Mouse (Mus musculus): ENCODE measurements at regions not wholly inside any gene's neighbourhood (a gene's known extent, or its start where the extent isn't known, plus 50 kb on each side); places are given as distances from the start of the nearest gene placed in this dataset.
"Not testable (repeated sequence)": the region's sequence is repeated elsewhere in the genome, so short reads cannot be mapped to it uniquely, and the experiment has no call there.

- DNase-seq; intact Hi-C loops (cut with DNase I): not testable (repeated sequence)
Observed at GRCm38 (mm10) chr12:29048596-29048995, 297.0 kb downstream of the Eipr1 start.

- intact Hi-C loops (cut with DNase I) = no loop called here
- no peak for DNase-seq
Observed at GRCm38 (mm10) chr12:29049105-29049511, 297.5 kb downstream of the Eipr1 start.

GRCm38 (mm10) chr12:29049801-29050200 is 298.2 kb downstream of the Eipr1 start:
- DNase-seq = no peak
- intact Hi-C loops (cut with DNase I) = no loop called here

- DNase-seq = no peak
- intact Hi-C loops (cut with DNase I) = no loop called here
Observed at GRCm38 (mm10) chr12:29050516-29051251, 299.1 kb downstream of the Eipr1 start.

- DNase-seq = no peak
- intact Hi-C loops (cut with DNase I) = no loop called here
Observed at GRCm38 (mm10) chr12:29054367-29054766, 302.8 kb downstream of the Eipr1 start.

GRCm38 (mm10) chr12:29062025-29062637 is 310.5 kb downstream of the Eipr1 start:
- intact Hi-C loops (cut with DNase I) = no loop called here
- DNase-seq = no peak

GRCm38 (mm10) chr12:29062801-29063200 is 311.2 kb downstream of the Eipr1 start:
- no peak for DNase-seq
- intact Hi-C loops (cut with DNase I) = no loop called here

GRCm38 (mm10) chr12:29068180-29068579 is 316.6 kb downstream of the Eipr1 start:
- DNase-seq = no peak
- intact Hi-C loops (cut with DNase I) = loop anchor here (2.0 kb wide), 1 partner anchor 99 kb away; no protein-coding TSS in a partner anchor

- intact Hi-C loops (cut with DNase I) = no loop called here
- DNase-seq = no peak
Observed at GRCm38 (mm10) chr12:29075096-29075852, 323.7 kb downstream of the Eipr1 start.

- intact Hi-C loops (cut with DNase I) = no loop called here
- no peak for DNase-seq
Observed at GRCm38 (mm10) chr12:29076606-29077005, 325.0 kb downstream of the Eipr1 start.

GRCm38 (mm10) chr12:29079011-29079410 is 327.4 kb downstream of the Eipr1 start:
- DNase-seq = no peak
- intact Hi-C loops (cut with DNase I) = no loop called here

GRCm38 (mm10) chr12:29083426-29084221 is 332.0 kb downstream of the Eipr1 start:
- DNase-seq = no peak
- intact Hi-C loops (cut with DNase I) = no loop called here

- intact Hi-C loops (cut with DNase I); DNase-seq: not testable (repeated sequence)
Observed at GRCm38 (mm10) chr12:29087245-29087644, 335.6 kb downstream of the Eipr1 start.

- intact Hi-C loops (cut with DNase I) = no loop called here
- no peak for DNase-seq
Observed at GRCm38 (mm10) chr12:29089634-29090033, 338.0 kb downstream of the Eipr1 start.

GRCm38 (mm10) chr12:29090451-29090850 is 338.8 kb downstream of the Eipr1 start:
- intact Hi-C loops (cut with DNase I) = no loop called here
- no peak for DNase-seq

GRCm38 (mm10) chr12:29095406-29096032 is 343.9 kb downstream of the Eipr1 start:
- no peak for DNase-seq
- intact Hi-C loops (cut with DNase I) = no loop called here

GRCm38 (mm10) chr12:29096033-29096913 is 344.7 kb downstream of the Eipr1 start:
- DNase-seq = no peak
- intact Hi-C loops (cut with DNase I) = no loop called here

GRCm38 (mm10) chr12:29100042-29100570 is 348.5 kb downstream of the Eipr1 start:
- intact Hi-C loops (cut with DNase I) = no loop called here
- no peak for DNase-seq

Measured in heart, postnatal 36 days (tissue).